Mouse (Mus musculus) layer of hippocampus, postnatal 10 days (tissue): Measurements from ENCODE around the gene Gatb. TPM values are rescaled to one million over a fixed set of nuclear protein-coding genes. Genes with fewer than 3 reads are reported as not detected.
"Not testable (repeated sequence)": the region's sequence is repeated elsewhere in the genome, so short reads cannot be mapped to it uniquely, and the experiment has no call there.

ENCODE experiments used
- DNase-seq, 2 experiments: peaks; one replicate each; pipeline ENCODE4 v3.0.0; 2021; ENCODE audit warnings: low spot score in 2 of 2
- long read RNA-seq: library from polyadenylated mRNA; stranded (forward); transcript quantifications from one replicate; pipeline ENCODE4 v2.0.0, GENCODE M21; 2023
- total RNA-seq, 2 experiments: library from RNA; stranded (reverse); gene quantifications; 2 replicates each; pipeline ENCODE4 v1.2.3; 2021

The Gatb gene
- total RNA-seq: 10 to 100 TPM; 15.0 to 16.6 TPM
- long read RNA-seq, transcript Gatb-204 (13 exons, 3,469 nt): major isoform, 18 of 35 reads
- long read RNA-seq, partial matches to known transcripts: 2 of 35 reads
- long read RNA-seq, other reads (novel, unspliced or antisense): 15 of 35 reads

GRCm38 (mm10) chr3:85573864-85574830, at the start of gene Gatb:
Gene Gatb (plus strand): TSS chr3:85574119.
- peak; percentile 99 for DNase-seq

- no peak for DNase-seq
These were observed 43.2 kb upstream of the Gatb start for GRCm38 (mm10) chr3:85530601-85531161.

GRCm38 (mm10) chr3:85532376-85532775, 41.5 kb upstream of the Gatb start:
- DNase-seq: no peak

GRCm38 (mm10) chr3:85535042-85535441, 38.9 kb upstream of the Gatb start:
- DNase-seq: no peak

GRCm38 (mm10) chr3:85535621-85536520, 38.0 kb upstream of the Gatb start:
- no peak for DNase-seq

- DNase-seq: no peak
These were observed 31.2 kb upstream of the Gatb start for GRCm38 (mm10) chr3:85542765-85543164.

GRCm38 (mm10) chr3:85543652-85544051, 30.3 kb upstream of the Gatb start:
- DNase-seq: no peak

GRCm38 (mm10) chr3:85550312-85550711, 23.6 kb upstream of the Gatb start:
- DNase-seq: no peak

GRCm38 (mm10) chr3:85551352-85551751, 22.6 kb upstream of the Gatb start:
- DNase-seq: peak; percentile 21 to 44

GRCm38 (mm10) chr3:85553731-85554277, 20.1 kb upstream of the Gatb start:
- no peak for DNase-seq

- DNase-seq: no peak
These were observed 9.3 kb upstream of the Gatb start for GRCm38 (mm10) chr3:85564603-85565002.

GRCm38 (mm10) chr3:85571276-85571675, 2.6 kb upstream of the Gatb start:
- peak; percentile 42 to 61 for DNase-seq

GRCm38 (mm10) chr3:85572502-85572901, 1.4 kb upstream of the Gatb start:
- DNase-seq: not testable (repeated sequence)

- DNase-seq: no peak
These were observed 579 bp upstream of the Gatb start for GRCm38 (mm10) chr3:85573216-85573863.

- DNase-seq: no peak
These were observed 8.8 kb downstream of the Gatb start for GRCm38 (mm10) chr3:85582726-85583125.

- DNase-seq: no peak
These were observed 9.3 kb downstream of the Gatb start for GRCm38 (mm10) chr3:85583194-85583593.

- no peak for DNase-seq
These were observed 11.0 kb downstream of the Gatb start for GRCm38 (mm10) chr3:85584966-85585365.

- DNase-seq: no peak
These were observed 14.8 kb downstream of the Gatb start for GRCm38 (mm10) chr3:85588701-85589100.

GRCm38 (mm10) chr3:85590090-85590754, 16.3 kb downstream of the Gatb start:
- DNase-seq: no peak

- DNase-seq: no peak
These were observed 18.1 kb downstream of the Gatb start for GRCm38 (mm10) chr3:85592067-85592466.
